Mouse (Mus musculus) testis, adult 2 months (tissue): ENCODE measurements around the gene Col25a1.

Experiments
- CTCF ChIP-seq: fragments of 200-500 bp; IDR thresholded peaks from 2 replicates; pipeline ENCODE4 v1.5.1; 2012; ENCODE audit warnings: low read depth, mild to moderate bottlenecking, inconsistent platforms, low read length, moderate library complexity; ENCODE audit not compliant: control insufficient read depth, insufficient read depth, insufficient replicate concordance
- POLR2A ChIP-seq: fragments of 200-500 bp; IDR thresholded peaks from 2 replicates; pipeline ENCODE4 v1.6.1; 2012; ENCODE audit warnings: low read depth, mild to moderate bottlenecking, inconsistent platforms, low read length, moderate library complexity; ENCODE audit not compliant: control insufficient read depth

DNA sequence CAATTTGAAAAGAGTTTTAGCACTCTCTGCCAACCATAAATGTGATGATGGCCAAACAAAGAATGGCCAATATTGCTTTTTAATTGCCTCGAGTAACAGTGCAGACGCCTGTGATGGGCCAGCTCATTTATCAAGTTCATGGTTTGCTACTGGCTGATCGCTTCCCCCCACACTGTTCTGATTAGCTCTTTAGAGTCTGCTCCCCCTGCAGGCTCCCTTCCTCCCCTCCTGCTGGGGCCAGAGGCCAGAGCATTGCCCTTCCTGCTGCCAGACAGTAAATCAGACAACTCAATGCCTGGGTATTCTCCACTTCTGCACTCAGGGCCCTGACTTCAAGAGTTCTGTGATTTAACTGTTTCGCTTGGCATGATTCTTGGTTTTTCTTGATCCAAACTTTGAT is 281.9 kb downstream of the Col25a1 start:
- TF ChIP-seq CTCF: no peak
- TF ChIP-seq POLR2A: no peak
